Mouse (Mus musculus): ENCODE results near the gene Hmces.
"Not testable (repeated sequence)": the region's sequence is repeated elsewhere in the genome, so short reads cannot be mapped to it uniquely, and the experiment has no call there.

GRCm38 (mm10) chr6:87962457-87962856 lies 48.7 kb downstream of the Hmces start:
- TF ChIP-seq GATA1 (IDR thresholded peaks at IDR 0.05; ENCODE audit: borderline replicate concordance, low read length); FLI1 (IDR thresholded peaks at IDR 0.05; ENCODE audit: low read length): not testable (repeated sequence)
